Mouse (Mus musculus) brain, embryonic 14.5 days (tissue): ENCODE results near the gene Rbm18. TPM values are rescaled to one million over a fixed set of nuclear protein-coding genes. Genes with fewer than 3 reads are reported as not detected.

Experiments
- DNase-seq: peaks from one replicate; pipeline ENCODE4 v3.0.0-alpha.2; 2011; ENCODE audit warnings: low read depth
- CTCF ChIP-seq: fragments of 200-500 bp; IDR thresholded peaks from 2 replicates; pipeline ENCODE4 v1.5.1; 2012; ENCODE audit warnings: inconsistent platforms, mild to moderate bottlenecking, moderate library complexity, borderline replicate concordance; ENCODE audit not compliant: insufficient read depth, insufficient read length; ENCODE audit errors: extremely low read depth
- POLR2A ChIP-seq: fragments of 200-500 bp; IDR thresholded peaks from 2 replicates; pipeline ENCODE4 v1.6.1; 2012; ENCODE audit warnings: mild to moderate bottlenecking, inconsistent platforms, borderline replicate concordance; ENCODE audit not compliant: poor library complexity, insufficient read depth, insufficient read length, severe bottlenecking; ENCODE audit errors: extremely low read depth
- polyA plus RNA-seq: library from polyadenylated mRNA; depleted of rRNA; stranded (reverse); fragments of >200 nt; gene quantifications from 2 replicates; pipeline ENCODE4 v1.2.3, GENCODE M21; 2012

The Rbm18 gene
- polyA plus RNA-seq, 1 experiment = 86.3 TPM

GRCm38 (mm10) chr2:36102559-36102946 is 34.0 kb downstream of the Rbm18 start:
- peak; percentile 51 for DNase-seq
- no peak for TF ChIP-seq POLR2A
- no peak for TF ChIP-seq CTCF

- DNase-seq = no peak
- TF ChIP-seq POLR2A (no peak), CTCF (no peak)
Measured at GRCm38 (mm10) chr2:36101866-36102558, 34.6 kb downstream of the Rbm18 start.

- no peak for TF ChIP-seq CTCF
- no peak for TF ChIP-seq POLR2A
- DNase-seq = no peak
Measured at GRCm38 (mm10) chr2:36099739-36100138, 36.8 kb downstream of the Rbm18 start.

GRCm38 (mm10) chr2:36098021-36098420 is 38.6 kb downstream of the Rbm18 start:
- TF ChIP-seq CTCF (no peak), POLR2A (no peak)
- DNase-seq = no peak

GRCm38 (mm10) chr2:36097129-36097815 is 39.3 kb downstream of the Rbm18 start:
- TF ChIP-seq CTCF = no peak
- TF ChIP-seq POLR2A = no peak
- no peak for DNase-seq

GRCm38 (mm10) chr2:36093914-36094475 is 42.6 kb downstream of the Rbm18 start:
- DNase-seq = no peak
- TF ChIP-seq CTCF (no peak), POLR2A (no peak)

- no peak for TF ChIP-seq CTCF
- no peak for TF ChIP-seq POLR2A
- no peak for DNase-seq
Measured at GRCm38 (mm10) chr2:36093301-36093700, 43.3 kb downstream of the Rbm18 start.

GRCm38 (mm10) chr2:36092748-36093147 is 43.8 kb downstream of the Rbm18 start:
- no peak for DNase-seq
- TF ChIP-seq POLR2A (no peak), CTCF (no peak)

- DNase-seq = peak; percentile 77
- TF ChIP-seq POLR2A = no peak
- TF ChIP-seq CTCF = no peak
Measured at GRCm38 (mm10) chr2:36090853-36091741, 45.5 kb downstream of the Rbm18 start.

GRCm38 (mm10) chr2:36089190-36089589 is 47.4 kb downstream of the Rbm18 start:
- peak; percentile 47 for DNase-seq
- TF ChIP-seq CTCF = no peak
- TF ChIP-seq POLR2A = no peak

- no peak for DNase-seq
- TF ChIP-seq POLR2A (no peak), CTCF (no peak)
Measured at GRCm38 (mm10) chr2:36085041-36085440, 51.5 kb downstream of the Rbm18 start.
